In the genomic region with DNA sequence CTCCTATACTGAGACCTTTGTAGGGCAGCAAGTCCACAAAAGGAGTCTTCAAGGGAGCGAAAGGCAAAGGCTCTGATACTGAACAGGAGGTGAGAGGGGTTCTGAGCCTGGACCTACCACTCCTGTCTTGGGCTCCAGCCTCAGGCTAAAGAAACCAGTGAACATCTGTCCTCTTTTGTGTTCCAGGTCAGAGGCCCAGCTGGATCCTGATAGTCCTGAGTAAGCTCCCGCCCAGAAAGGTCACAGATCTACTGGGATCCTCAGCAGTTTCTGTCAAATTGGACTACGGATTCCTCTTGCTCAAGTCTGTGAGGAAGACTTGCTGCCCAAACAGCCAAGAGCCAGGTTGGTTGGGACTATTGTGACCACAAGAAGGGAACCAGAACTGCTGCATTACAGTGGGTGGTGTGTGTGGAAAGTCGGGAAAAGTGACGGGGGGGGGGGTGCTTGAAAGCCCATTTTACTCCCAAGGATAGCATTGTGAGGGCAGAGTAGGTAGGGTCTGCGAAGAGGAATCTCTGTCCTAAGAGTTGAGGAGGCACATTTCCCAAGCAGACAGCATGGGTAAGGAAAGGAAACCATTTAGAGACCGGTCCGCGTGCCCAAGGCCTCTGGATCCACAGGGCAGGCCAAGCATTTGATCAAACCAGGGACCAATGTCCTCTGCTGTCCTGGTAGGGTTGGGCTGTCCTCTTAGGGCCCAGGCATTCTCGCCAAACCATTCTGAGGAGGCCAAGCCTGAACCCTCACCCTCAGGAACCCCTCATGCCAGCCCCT, we compare ENCODE assay signal across 12 mouse cellular contexts. TPM values are rescaled to one million over a fixed set of nuclear protein-coding genes. Genes with fewer than 3 reads are reported as not detected.
A peak's percentile ranks its signal among the peaks of the same experiment; 100 is the strongest.
DNase-seq lines count a peak whose midpoint lies in the region; ATAC-seq lines count a peak whose summit lies in the region.
"Had no signal": no experiment of that assay in that cellular context is flagged by ENCODE, and none has a peak within 500 bp of the region (broad histone marks: within the 10 kb centered on the region; RNA-seq: fewer than 3 reads in every experiment).

No protein-coding gene starts in this region.

- H3K4me2 ChIP-seq in heart, embryonic 12.5 days, result peak overlapping the region; percentile 77
- H3K4me2 ChIP-seq in hindbrain, embryonic 12.5 days (replicated peaks), result peak overlapping the region; percentile 84
- H3K4me2 ChIP-seq in midbrain, embryonic 12.5 days (replicated peaks), result peak overlapping the region; percentile 63

- peak overlapping the region; percentile 71 for H3K4me3 ChIP-seq in heart, embryonic 12.5 days
- peak overlapping the region; percentile 60 for H3K4me3 ChIP-seq in embryonic facial prominence, embryonic 10.5 days
- peak overlapping the region; percentile 49 for H3K4me3 ChIP-seq in hindbrain, embryonic 12.5 days
- H3K4me3 ChIP-seq in midbrain, embryonic 12.5 days, result peak overlapping the region; percentile 44
- H3K4me3 ChIP-seq: left cerebral cortex, adult 2 months had no signal

- intact Hi-C loops in heart, postnatal 36 days (cut with DNase I), result loop anchor here (2.0 to 5.0 kb wide), 3 partner anchors 53 to 99 kb away; a partner anchor contains a TSS

- H3K27me3 ChIP-seq in heart, embryonic 12.5 days (replicated peaks), result peaks cover 82% of the 10 kb centered on the region
- peaks cover 98% of the 10 kb centered on the region for H3K27me3 ChIP-seq in embryonic facial prominence, embryonic 10.5 days (replicated peaks; ENCODE audit: low read depth, poor library complexity, severe bottlenecking)
- peaks cover 93% of the 10 kb centered on the region for H3K27me3 ChIP-seq in hindbrain, embryonic 12.5 days
- H3K27me3 ChIP-seq in midbrain, embryonic 12.5 days, result peaks cover 94% of the 10 kb centered on the region

- H3K27ac ChIP-seq in heart, embryonic 12.5 days (ENCODE audit: poor library complexity, severe bottlenecking), result peak overlapping the region; percentile 93
- 0 out of 2 replicates have a peak overlapping the region, but pooled peaks have one; percentile 3 for H3K27ac ChIP-seq in embryonic facial prominence, embryonic 10.5 days (replicated peaks)
- peak overlapping the region; percentile 48; the same call in 1 of the 2 replicates for H3K27ac ChIP-seq in hindbrain, embryonic 12.5 days
- no peak overlapping the region for H3K27ac ChIP-seq in midbrain, embryonic 12.5 days (replicated peaks)
- H3K27ac ChIP-seq: left cerebral cortex, adult 2 months had no signal

- peak overlapping the region; percentile 89 for H3K9ac ChIP-seq in heart, embryonic 12.5 days
- H3K9ac ChIP-seq in hindbrain, embryonic 12.5 days, result no peak overlapping the region; the same call in 1 of the 2 replicates
- no peak overlapping the region for H3K9ac ChIP-seq in midbrain, embryonic 12.5 days (replicated peaks)

- no peak for DNase-seq in heart, postnatal 36 days
- DNase-seq in embryonic facial prominence, embryonic 10.5 days (ENCODE audit: low spot score), result no peak
- DNase-seq in retina, embryonic 14.5 days (ENCODE audit: low spot score), result no peak
- no peak for DNase-seq in urinary bladder, adult 18-20 months (ENCODE audit: low spot score in 2 of 2)
- DNase-seq in adrenal gland, adult (ENCODE audit: inconsistent age in 2 of 2, low spot score in 1 of 2), result no peak
- DNase-seq: B cell, adult 2 months had no signal

- no peak for ATAC-seq in heart, embryonic 12.5 days (ENCODE audit: insufficient number of reproducible peaks, low FRiP score)
- ATAC-seq in hindbrain, embryonic 12.5 days (ENCODE audit: low FRiP score), result no peak
- ATAC-seq in midbrain, embryonic 12.5 days (ENCODE audit: low FRiP score, low read depth), result no peak

- 17% methylated on average over 10 of the region's 10 CpGs for WGBS in heart, embryonic 12.5 days
- 12% methylated on average over 10 of the region's 10 CpGs for WGBS in embryonic facial prominence, embryonic 10.5 days
- 11% methylated on average over 10 of the region's 10 CpGs for WGBS in hindbrain, embryonic 12.5 days
- 11% methylated on average over 10 of the region's 10 CpGs for WGBS in midbrain, embryonic 12.5 days

- H3K4me1 ChIP-seq in heart, embryonic 12.5 days (replicated peaks), result peaks cover 27% of the 10 kb centered on the region
- H3K4me1 ChIP-seq in embryonic facial prominence, embryonic 10.5 days, result peaks cover 46% of the 10 kb centered on the region
- H3K4me1 ChIP-seq in hindbrain, embryonic 12.5 days, result peaks cover 26% of the 10 kb centered on the region
- H3K4me1 ChIP-seq in midbrain, embryonic 12.5 days, result peaks cover 33% of the 10 kb centered on the region

- H3K36me3 ChIP-seq in heart, embryonic 12.5 days, result no peaks in the 10 kb centered on the region
- H3K36me3 ChIP-seq in embryonic facial prominence, embryonic 10.5 days (replicated peaks), result no peaks in the 10 kb centered on the region
- no peaks in the 10 kb centered on the region for H3K36me3 ChIP-seq in hindbrain, embryonic 12.5 days
- H3K36me3 ChIP-seq in midbrain, embryonic 12.5 days, result no peaks in the 10 kb centered on the region

- no peaks in the 10 kb centered on the region for H3K9me3 ChIP-seq in heart, embryonic 12.5 days (replicated peaks)
- H3K9me3 ChIP-seq in embryonic facial prominence, embryonic 10.5 days, result no peaks in the 10 kb centered on the region
- H3K9me3 ChIP-seq in hindbrain, embryonic 12.5 days (replicated peaks), result no peaks in the 10 kb centered on the region
- no peaks in the 10 kb centered on the region for H3K9me3 ChIP-seq in midbrain, embryonic 12.5 days

RNA-seq across cellular contexts. Expression of a gene that starts 0.5 kb away (rescaled TPM):
- polyA plus RNA-seq in heart, embryonic 12.5 days (2016; fragmentation: Nextera tagmentation; extraction: Ambion mirVana), result 62.4 and 65.9 TPM in 2 replicates
- 10 to 100 TPM; 20.8 to 31.9 TPM for total RNA-seq in heart, postnatal 36 days (2021)
- 3.8 and 4.1 TPM in 2 replicates for polyA plus RNA-seq in embryonic facial prominence, embryonic 10.5 days (2016; fragmentation: Nextera tagmentation; extraction: Ambion mirVana)
- polyA plus RNA-seq in hindbrain, embryonic 12.5 days (2016; fragmentation: Nextera tagmentation; extraction: Ambion mirVana), result 7.6 and 8.7 TPM in 2 replicates
- 0.85 and 1.5 TPM in 2 replicates for polyA plus RNA-seq in midbrain, embryonic 12.5 days (2016; fragmentation: Nextera tagmentation; extraction: Ambion mirVana)
- total RNA-seq: common myeloid progenitor, adult 5-6 weeks; granulocyte monocyte progenitor cell, adult 5-6 weeks; left cerebral cortex, adult 2 months had no signal
